Mouse (Mus musculus): ENCODE data around the gene Rcn3. TPM values are rescaled to one million over a fixed set of nuclear protein-coding genes. Genes with fewer than 3 reads are reported as not detected.
A peak's percentile ranks its signal among the peaks of the same experiment; 100 is the strongest.

The Rcn3 gene
- polyA plus RNA-seq, 1 experiment from 2014 or later, result 314 TPM

- Histone ChIP-seq H3K9me3 (0 out of 2 replicates have a peak, but pooled peaks cover 2% of the 10 kb centered on the region), H3K27ac (no peak overlapping the region), H3K27me3 (ENCODE audit: insufficient read depth, poor library complexity, severe bottlenecking) (no peaks in the 10 kb centered on the region), H3K4me3 (no peak overlapping the region), H3K36me3 (peaks cover 57% of the 10 kb centered on the region), H3K4me1 (peaks cover 24% of the 10 kb centered on the region)
- WGBS, result 86% methylated on average over 17 of the region's 17 CpGs
- no peak for DNase-seq (ENCODE audit: low spot score)
Measured at GRCm38 (mm10) chr7:45088597-45088996, 3.4 kb downstream of the Rcn3 start.

- Histone ChIP-seq H3K27me3 (ENCODE audit: insufficient read depth, poor library complexity, severe bottlenecking) (no peaks in the 10 kb centered on the region), H3K4me1 (peaks cover 20% of the 10 kb centered on the region), H3K9me3 (0 out of 2 replicates have a peak, but pooled peaks cover 2% of the 10 kb centered on the region), H3K27ac (no peak overlapping the region), H3K36me3 (peaks cover 76% of the 10 kb centered on the region), H3K4me3 (no peak overlapping the region)
- peak; percentile 75 for DNase-seq (ENCODE audit: low spot score)
- 79% methylated on average over 4 of the region's 4 CpGs for WGBS
Measured at GRCm38 (mm10) chr7:45086084-45086483, 5.9 kb downstream of the Rcn3 start.

GRCm38 (mm10) chr7:45083300-45083890 is 8.6 kb downstream of the Rcn3 start:
- Histone ChIP-seq H3K36me3 (peaks cover 70% of the 10 kb centered on the region), H3K9me3 (0 out of 2 replicates have a peak, but pooled peaks cover 2% of the 10 kb centered on the region), H3K27me3 (ENCODE audit: insufficient read depth, poor library complexity, severe bottlenecking) (no peaks in the 10 kb centered on the region), H3K4me1 (peaks cover 11% of the 10 kb centered on the region), H3K4me3 (no peak overlapping the region; the same call in 1 of the 2 replicates), H3K27ac (0 out of 2 replicates have a peak overlapping the region, but pooled peaks have one; percentile 12)
- 87% methylated on average over 22 of the region's 22 CpGs for WGBS
- DNase-seq (ENCODE audit: low spot score), result no peak

- 65% methylated on average over 25 of the region's 25 CpGs for WGBS
- Histone ChIP-seq H3K4me3 (no peak overlapping the region), H3K36me3 (peaks cover 65% of the 10 kb centered on the region), H3K4me1 (peaks cover 11% of the 10 kb centered on the region), H3K9me3 (0 out of 2 replicates have a peak, but pooled peaks cover 2% of the 10 kb centered on the region), H3K27ac (0 out of 2 replicates have a peak overlapping the region, but pooled peaks have one; percentile 12), H3K27me3 (ENCODE audit: insufficient read depth, poor library complexity, severe bottlenecking) (no peaks in the 10 kb centered on the region)
- DNase-seq (ENCODE audit: low spot score), result no peak
Measured at GRCm38 (mm10) chr7:45082401-45083299, 9.4 kb downstream of the Rcn3 start.

- no peak for DNase-seq (ENCODE audit: low spot score)
- Histone ChIP-seq H3K27me3 (ENCODE audit: insufficient read depth, poor library complexity, severe bottlenecking) (no peaks in the 10 kb centered on the region), H3K4me3 (no peak overlapping the region; the same call in 1 of the 2 replicates), H3K36me3 (peaks cover 65% of the 10 kb centered on the region), H3K4me1 (peaks cover 16% of the 10 kb centered on the region), H3K27ac (0 out of 2 replicates have a peak overlapping the region, but pooled peaks have one; percentile 6), H3K9me3 (no peaks in the 10 kb centered on the region)
- WGBS, result 52% methylated on average over 5 of the region's 5 CpGs
Measured at GRCm38 (mm10) chr7:45081016-45081415, 11.0 kb downstream of the Rcn3 start.

GRCm38 (mm10) chr7:45079856-45080255 is 12.2 kb downstream of the Rcn3 start:
- 1% methylated on average over 10 of the region's 10 CpGs for WGBS
- no peak overlapping the region for H3K27ac ChIP-seq
- H3K36me3 ChIP-seq, result peaks cover 61% of the 10 kb centered on the region
- H3K4me3 ChIP-seq, result no peak overlapping the region
- no peaks in the 10 kb centered on the region for H3K9me3 ChIP-seq
- peak; percentile 94 for DNase-seq (ENCODE audit: low spot score)
- H3K27me3 ChIP-seq (ENCODE audit: insufficient read depth, poor library complexity, severe bottlenecking), result no peaks in the 10 kb centered on the region
- H3K4me1 ChIP-seq, result peaks cover 27% of the 10 kb centered on the region

- Histone ChIP-seq H3K36me3 (peaks cover 62% of the 10 kb centered on the region), H3K9me3 (no peaks in the 10 kb centered on the region), H3K4me1 (peaks cover 36% of the 10 kb centered on the region), H3K27me3 (ENCODE audit: insufficient read depth, poor library complexity, severe bottlenecking) (no peaks in the 10 kb centered on the region), H3K4me3 (no peak overlapping the region), H3K27ac (no peak overlapping the region)
- WGBS, result 27% methylated on average over 9 of the region's 9 CpGs
- peak; percentile 89 for DNase-seq (ENCODE audit: low spot score)
Measured at GRCm38 (mm10) chr7:45078513-45078912, 13.5 kb downstream of the Rcn3 start.

GRCm38 (mm10) chr7:45077829-45078228 is 14.2 kb downstream of the Rcn3 start:
- 92% methylated on average over 2 of the region's 2 CpGs for WGBS
- Histone ChIP-seq H3K9me3 (no peaks in the 10 kb centered on the region), H3K36me3 (peaks cover 58% of the 10 kb centered on the region), H3K4me1 (peaks cover 34% of the 10 kb centered on the region), H3K27ac (no peak overlapping the region), H3K27me3 (ENCODE audit: insufficient read depth, poor library complexity, severe bottlenecking) (no peaks in the 10 kb centered on the region), H3K4me3 (no peak overlapping the region)
- DNase-seq (ENCODE audit: low spot score), result no peak

- H3K27me3 ChIP-seq (ENCODE audit: insufficient read depth, poor library complexity, severe bottlenecking), result no peaks in the 10 kb centered on the region
- H3K36me3 ChIP-seq, result peaks cover 52% of the 10 kb centered on the region
- peaks cover 30% of the 10 kb centered on the region for H3K4me1 ChIP-seq
- DNase-seq (ENCODE audit: low spot score), result no peak
- H3K9me3 ChIP-seq, result no peaks in the 10 kb centered on the region
- H3K4me3 ChIP-seq, result no peak overlapping the region
- WGBS, result 82% methylated on average over 14 of the region's 14 CpGs
- H3K27ac ChIP-seq, result no peak overlapping the region; the same call in 1 of the 2 replicates
Measured at GRCm38 (mm10) chr7:45077322-45077721, 14.7 kb downstream of the Rcn3 start.

GRCm38 (mm10) chr7:45076501-45076900 is 15.5 kb downstream of the Rcn3 start:
- H3K9me3 ChIP-seq, result no peaks in the 10 kb centered on the region
- no peaks in the 10 kb centered on the region for H3K27me3 ChIP-seq (ENCODE audit: insufficient read depth, poor library complexity, severe bottlenecking)
- peak overlapping the region; percentile 77; the same call in 1 of the 2 replicates for H3K27ac ChIP-seq
- peaks cover 30% of the 10 kb centered on the region for H3K4me1 ChIP-seq
- DNase-seq (ENCODE audit: low spot score), result no peak
- H3K36me3 ChIP-seq, result peaks cover 50% of the 10 kb centered on the region
- WGBS, result 87% methylated on average over 30 of the region's 30 CpGs
- H3K4me3 ChIP-seq, result no peak overlapping the region; the same call in 1 of the 2 replicates

GRCm38 (mm10) chr7:45075405-45075804 is 16.6 kb downstream of the Rcn3 start:
- Histone ChIP-seq H3K27me3 (ENCODE audit: insufficient read depth, poor library complexity, severe bottlenecking) (no peaks in the 10 kb centered on the region), H3K4me1 (peaks cover 30% of the 10 kb centered on the region), H3K4me3 (peak overlapping the region; percentile 5; the same call in 1 of the 2 replicates), H3K36me3 (peaks cover 42% of the 10 kb centered on the region), H3K9me3 (no peaks in the 10 kb centered on the region), H3K27ac (peak overlapping the region; percentile 77)
- DNase-seq (ENCODE audit: low spot score), result peak; percentile 81
- 53% methylated on average over 4 of the region's 4 CpGs for WGBS

- H3K4me3 ChIP-seq, result no peak overlapping the region
- 87% methylated on average over 12 of the region's 12 CpGs for WGBS
- H3K4me1 ChIP-seq, result peaks cover 34% of the 10 kb centered on the region
- H3K36me3 ChIP-seq, result peaks cover 42% of the 10 kb centered on the region
- DNase-seq (ENCODE audit: low spot score), result no peak
- H3K9me3 ChIP-seq, result no peaks in the 10 kb centered on the region
- no peaks in the 10 kb centered on the region for H3K27me3 ChIP-seq (ENCODE audit: insufficient read depth, poor library complexity, severe bottlenecking)
- no peak overlapping the region for H3K27ac ChIP-seq
Measured at GRCm38 (mm10) chr7:45073949-45074348, 18.1 kb downstream of the Rcn3 start.

Measured in heart, embryonic 10.5 days (tissue).